12 mouse cellular contexts compared by ENCODE assay signal in the genomic region with DNA sequence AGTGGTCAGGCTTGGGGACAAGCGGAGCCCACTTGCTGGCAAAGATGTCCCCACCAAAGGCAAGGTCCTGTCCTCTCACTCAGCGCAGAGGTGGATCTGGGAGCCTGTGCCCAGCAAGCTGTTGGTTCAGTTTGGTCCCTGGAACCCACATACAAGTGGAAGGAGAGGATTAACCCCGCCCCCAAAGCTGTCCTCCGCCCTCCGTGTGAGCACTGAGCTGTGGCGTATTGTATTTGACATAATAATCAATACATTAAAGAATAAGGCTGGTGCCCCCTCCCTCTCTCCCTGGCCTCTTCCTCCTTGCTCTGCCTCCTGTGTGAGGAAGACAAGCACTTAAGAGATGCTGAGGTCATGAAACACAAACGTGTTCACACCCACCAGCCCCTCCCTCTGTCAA.
A peak's percentile ranks its signal among the peaks of the same experiment; 100 is the strongest.
DNase-seq lines count a peak whose midpoint lies in the region; ATAC-seq and TF ChIP-seq lines count a peak whose summit lies in the region.
"Had no signal": no experiment of that assay in that cellular context is flagged by ENCODE, and none has a peak within 500 bp of the region (broad histone marks: within the 10 kb centered on the region; RNA-seq: fewer than 3 reads in every experiment).

No protein-coding gene starts in this region.

- ATAC-seq in forebrain, embryonic 13.5 days: no peak
- ATAC-seq in forebrain, embryonic 16.5 days: no peak
- no peak for ATAC-seq in midbrain, embryonic 12.5 days (ENCODE audit: low FRiP score, low read depth)
- no peak for ATAC-seq in midbrain, embryonic 16.5 days
- ATAC-seq in hindbrain, embryonic 16.5 days: no peak
- ATAC-seq in stomach, embryonic 15.5 days (ENCODE audit: insufficient read depth, low FRiP score, low read depth): no peak

- H3K4me1 ChIP-seq in forebrain, embryonic 13.5 days: peaks cover 10% of the 10 kb centered on the region; the same call in 1 of the 2 replicates
- H3K4me1 ChIP-seq in forebrain, embryonic 16.5 days (replicated peaks; ENCODE audit: control insufficient read depth, insufficient read depth, low read length): peaks cover 10% of the 10 kb centered on the region
- peaks cover 15% of the 10 kb centered on the region for H3K4me1 ChIP-seq in midbrain, embryonic 12.5 days
- H3K4me1 ChIP-seq in midbrain, embryonic 16.5 days (ENCODE audit: control insufficient read depth, insufficient read depth, low read length): peaks cover 11% of the 10 kb centered on the region; the same call in 1 of the 2 replicates
- H3K4me1 ChIP-seq in hindbrain, embryonic 16.5 days (ENCODE audit: control insufficient read depth, insufficient read depth, low read depth, low read length): peaks cover 13% of the 10 kb centered on the region
- H3K4me1 ChIP-seq in stomach, embryonic 15.5 days: peaks cover 16% of the 10 kb centered on the region

- no peak overlapping the region for H3K27ac ChIP-seq in forebrain, embryonic 13.5 days
- no peak overlapping the region for H3K27ac ChIP-seq in forebrain, embryonic 16.5 days (ENCODE audit: low read length)
- H3K27ac ChIP-seq in midbrain, embryonic 12.5 days (replicated peaks): no peak overlapping the region
- no peak overlapping the region for H3K27ac ChIP-seq in midbrain, embryonic 16.5 days (ENCODE audit: low read length)
- no peak overlapping the region for H3K27ac ChIP-seq in hindbrain, embryonic 16.5 days (ENCODE audit: low read depth, low read length)
- H3K27ac ChIP-seq in stomach, embryonic 15.5 days: no peak overlapping the region
- no peak overlapping the region for H3K27ac ChIP-seq in layer of hippocampus, adult 2 months

- no peak for TF ChIP-seq CTCF in layer of hippocampus, adult 2 months (conservative IDR thresholded peaks at IDR 0.05)

- no peak for DNase-seq in frontal cortex, postnatal 10 days (ENCODE audit: low spot score in 2 of 2)
- no peak for DNase-seq in layer of hippocampus, adult 2 months (ENCODE audit: low spot score in 2 of 2)
- DNase-seq: B cell, adult 2 months; kidney, adult 2 months; right cerebral cortex, postnatal 25 days had no signal

- no peaks in the 10 kb centered on the region for H3K9me3 ChIP-seq in forebrain, embryonic 13.5 days (replicated peaks)
- H3K9me3 ChIP-seq in forebrain, embryonic 16.5 days (ENCODE audit: control insufficient read depth, low read length): no peaks in the 10 kb centered on the region
- H3K9me3 ChIP-seq in midbrain, embryonic 12.5 days: no peaks in the 10 kb centered on the region
- H3K9me3 ChIP-seq in midbrain, embryonic 16.5 days (replicated peaks; ENCODE audit: control insufficient read depth, low read length, poor library complexity, severe bottlenecking): no peaks in the 10 kb centered on the region
- no peaks in the 10 kb centered on the region for H3K9me3 ChIP-seq in hindbrain, embryonic 16.5 days (ENCODE audit: control insufficient read depth, low read length)
- no peaks in the 10 kb centered on the region for H3K9me3 ChIP-seq in stomach, embryonic 15.5 days

- H3K27me3 ChIP-seq in forebrain, embryonic 13.5 days: peaks cover 76% of the 10 kb centered on the region
- peaks cover 28% of the 10 kb centered on the region for H3K27me3 ChIP-seq in forebrain, embryonic 16.5 days (replicated peaks; ENCODE audit: control insufficient read depth, insufficient read depth, low read length)
- peaks cover 79% of the 10 kb centered on the region for H3K27me3 ChIP-seq in midbrain, embryonic 12.5 days
- H3K27me3 ChIP-seq in midbrain, embryonic 16.5 days (ENCODE audit: control insufficient read depth, insufficient read depth, low read depth, low read length): peaks cover 24% of the 10 kb centered on the region
- H3K27me3 ChIP-seq in hindbrain, embryonic 16.5 days (replicated peaks; ENCODE audit: control insufficient read depth, insufficient read depth, low read length): peaks cover 23% of the 10 kb centered on the region
- H3K27me3 ChIP-seq in stomach, embryonic 15.5 days (replicated peaks): peaks cover 15% of the 10 kb centered on the region; the same call in 1 of the 2 replicates

- no peak overlapping the region for H3K9ac ChIP-seq in forebrain, embryonic 13.5 days
- no peak overlapping the region for H3K9ac ChIP-seq in forebrain, embryonic 16.5 days (replicated peaks; ENCODE audit: low read depth, low read length)
- no peak overlapping the region for H3K9ac ChIP-seq in midbrain, embryonic 12.5 days (replicated peaks)
- no peak overlapping the region for H3K9ac ChIP-seq in midbrain, embryonic 16.5 days (ENCODE audit: low read depth, low read length)
- H3K9ac ChIP-seq in hindbrain, embryonic 16.5 days (ENCODE audit: low read depth, low read length): no peak overlapping the region
- H3K9ac ChIP-seq in stomach, embryonic 15.5 days: no peak overlapping the region

- H3K4me2 ChIP-seq in forebrain, embryonic 13.5 days: peak overlapping the region; percentile 56
- no peak overlapping the region for H3K4me2 ChIP-seq in forebrain, embryonic 16.5 days (ENCODE audit: low read length)
- H3K4me2 ChIP-seq in midbrain, embryonic 12.5 days (replicated peaks): peak overlapping the region; percentile 60
- no peak overlapping the region for H3K4me2 ChIP-seq in midbrain, embryonic 16.5 days (ENCODE audit: low read length)
- peak overlapping the region; percentile 84; the same call in 1 of the 2 replicates for H3K4me2 ChIP-seq in hindbrain, embryonic 16.5 days (ENCODE audit: low read length)
- H3K4me2 ChIP-seq in stomach, embryonic 15.5 days: peak overlapping the region; percentile 55; the same call in 1 of the 2 replicates

- WGBS in forebrain, embryonic 13.5 days: 19% methylated on average over 7 of the region's 7 CpGs
- WGBS in forebrain, embryonic 16.5 days: 10% methylated on average over 7 of the region's 7 CpGs
- 14% methylated on average over 7 of the region's 7 CpGs for WGBS in midbrain, embryonic 12.5 days
- 9% methylated on average over 7 of the region's 7 CpGs for WGBS in midbrain, embryonic 16.5 days
- WGBS in hindbrain, embryonic 16.5 days: 16% methylated on average over 7 of the region's 7 CpGs
- WGBS in stomach, embryonic 15.5 days: 28% methylated on average over 7 of the region's 7 CpGs

- no peaks in the 10 kb centered on the region for H3K36me3 ChIP-seq in forebrain, embryonic 13.5 days (ENCODE audit: poor library complexity, severe bottlenecking)
- no peaks in the 10 kb centered on the region for H3K36me3 ChIP-seq in forebrain, embryonic 16.5 days (ENCODE audit: control insufficient read depth, insufficient read depth)
- no peaks in the 10 kb centered on the region for H3K36me3 ChIP-seq in midbrain, embryonic 12.5 days
- H3K36me3 ChIP-seq in midbrain, embryonic 16.5 days (ENCODE audit: control insufficient read depth, insufficient read depth, low read length): no peaks in the 10 kb centered on the region
- H3K36me3 ChIP-seq in hindbrain, embryonic 16.5 days (ENCODE audit: control insufficient read depth, insufficient read depth, low read length): no peaks in the 10 kb centered on the region
- H3K36me3 ChIP-seq in stomach, embryonic 15.5 days: no peaks in the 10 kb centered on the region

- no peak overlapping the region for H3K4me3 ChIP-seq in forebrain, embryonic 13.5 days
- no peak overlapping the region for H3K4me3 ChIP-seq in forebrain, embryonic 16.5 days (replicated peaks; ENCODE audit: low read length)
- H3K4me3 ChIP-seq in midbrain, embryonic 12.5 days: 0 out of 2 replicates have a peak overlapping the region, but pooled peaks have one; percentile 5
- H3K4me3 ChIP-seq in midbrain, embryonic 16.5 days (ENCODE audit: low read depth, low read length): no peak overlapping the region
- H3K4me3 ChIP-seq in hindbrain, embryonic 16.5 days (ENCODE audit: low read length): no peak overlapping the region
- H3K4me3 ChIP-seq in stomach, embryonic 15.5 days (replicated peaks): no peak overlapping the region
- H3K4me3 ChIP-seq in layer of hippocampus, adult 2 months: no peak overlapping the region
- H3K4me3 ChIP-seq: erythroblast, embryonic 14.5 days had no signal

Comparison
In these comparisons a context has a peak if more than half of its experiments do, and no peak if none do; other contexts are left out.
1. H3K4me2 ChIP-seq: peak in forebrain, embryonic 13.5 days (single experiment), midbrain, embryonic 12.5 days (single experiment), hindbrain, embryonic 16.5 days (single experiment) and stomach, embryonic 15.5 days (single experiment); none in forebrain, embryonic 16.5 days (single experiment) and midbrain, embryonic 16.5 days (single experiment).